ENCODE assay signal across 8 mouse cellular contexts in the genomic region with DNA sequence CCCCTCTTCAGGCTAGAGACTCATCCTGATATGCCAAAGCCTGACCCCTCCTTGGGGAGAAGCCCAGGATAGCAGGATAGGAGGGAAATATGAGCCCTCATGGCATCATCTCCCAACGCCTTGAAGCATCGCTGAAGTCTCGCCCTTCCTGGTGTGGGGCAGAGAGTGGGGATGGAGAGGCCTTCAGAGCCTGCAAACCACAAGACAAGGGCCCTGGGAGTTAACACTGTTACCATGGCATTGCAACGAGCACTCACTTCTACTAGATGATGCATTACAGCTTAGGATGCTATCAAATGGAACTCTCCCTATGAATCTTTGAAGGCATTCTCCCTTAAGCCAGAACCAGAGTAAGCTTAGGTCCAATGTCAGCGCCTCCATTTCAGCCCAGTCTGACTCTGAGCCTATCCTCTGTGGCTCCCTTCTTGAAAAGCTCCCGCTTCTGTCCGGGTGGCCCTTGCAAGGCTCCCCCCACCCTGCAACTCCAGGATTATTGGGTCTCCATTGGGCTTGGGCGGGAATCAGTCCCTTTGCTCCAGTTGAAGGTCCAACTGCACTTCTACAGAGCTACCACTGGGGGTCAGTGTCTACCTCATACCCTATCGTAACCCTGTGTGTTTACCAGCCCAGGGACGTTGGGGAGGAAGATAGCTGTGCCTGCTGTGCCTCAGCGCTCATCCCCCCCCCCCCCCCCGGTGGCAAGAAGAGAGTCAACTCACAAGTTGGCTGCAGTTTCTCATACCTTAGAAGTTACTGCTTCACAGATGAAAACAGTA. TPM values are rescaled to one million over a fixed set of nuclear protein-coding genes. Genes with fewer than 3 reads are reported as not detected.
DNase-seq lines count a peak whose midpoint lies in the region; ATAC-seq and TF ChIP-seq lines count a peak whose summit lies in the region.

No protein-coding gene starts in this region.

- H3K9ac ChIP-seq in kidney, postnatal 0 days (ENCODE audit: low read depth, low read length) = no peak overlapping the region
- H3K9ac ChIP-seq in midbrain, embryonic 14.5 days (replicated peaks; ENCODE audit: low read length) = no peak overlapping the region

- no peak overlapping the region for H3K4me2 ChIP-seq in kidney, postnatal 0 days (ENCODE audit: low read length)
- H3K4me2 ChIP-seq in midbrain, embryonic 14.5 days (ENCODE audit: low read length) = no peak overlapping the region

- peak; percentile 89 for TF ChIP-seq CTCF in kidney, adult 2 months (conservative IDR thresholded peaks at IDR 0.05; ENCODE audit: insufficient read depth, insufficient read length, low read depth, low read length)
- peak; percentile 82 for TF ChIP-seq CTCF in kidney, postnatal 0 days (IDR thresholded peaks at IDR 0.05; ENCODE audit: low read depth)

- no peaks in the 10 kb centered on the region for H3K9me3 ChIP-seq in kidney, postnatal 0 days (replicated peaks; ENCODE audit: low read length)
- no peaks in the 10 kb centered on the region for H3K9me3 ChIP-seq in midbrain, embryonic 14.5 days (ENCODE audit: control insufficient read depth, low read length)

- no peak overlapping the region for H3K27ac ChIP-seq in kidney, adult 2 months (ENCODE audit: insufficient read depth, low read depth, low read length)
- H3K27ac ChIP-seq in kidney, postnatal 0 days = no peak overlapping the region
- no peak overlapping the region for H3K27ac ChIP-seq in midbrain, embryonic 14.5 days (replicated peaks; ENCODE audit: low read depth, low read length)

- WGBS in kidney, adult 2 months = 24% methylated on average over 12 of the region's 12 CpGs
- WGBS in kidney, postnatal 0 days = 20% methylated on average over 12 of the region's 12 CpGs
- WGBS in midbrain, embryonic 14.5 days = 22% methylated on average over 12 of the region's 12 CpGs

- no peak for TF ChIP-seq POLR2A in kidney, adult 2 months (IDR thresholded peaks at IDR 0.05; ENCODE audit: low read depth, low read length)

- DNase-seq in kidney, adult 2 months = peak; percentile 38
- no peak for DNase-seq in kidney, adult 18-20 months
- peak; percentile 21 for DNase-seq in Muller cell, postnatal 12 days (ENCODE audit: inconsistent ontology term)
- peak; percentile 75 for DNase-seq in kidney, postnatal 0 days (ENCODE audit: low spot score)
- DNase-seq in midbrain, embryonic 14.5 days = peak; percentile 72
- DNase-seq in layer of hippocampus, adult 18-20 months (ENCODE audit: low spot score in 2 of 2) = no peak
- no peak for DNase-seq in left cerebral cortex, postnatal 14 days (ENCODE audit: low spot score in 2 of 2)

- peak; percentile 85 for ATAC-seq in erythroid progenitor cell, adult 5-6 weeks (replicated peaks; ENCODE audit: low FRiP score, poor library complexity, severe bottlenecking)
- no peak for ATAC-seq in kidney, postnatal 0 days (replicated peaks; ENCODE audit: low FRiP score, low read depth)
- ATAC-seq in midbrain, embryonic 14.5 days (ENCODE audit: low FRiP score, low TSS enrichment) = no peak

- no peak overlapping the region for H3K4me3 ChIP-seq in kidney, adult 2 months (ENCODE audit: insufficient read depth, low read depth, low read length)
- H3K4me3 ChIP-seq in kidney, postnatal 0 days (replicated peaks; ENCODE audit: low read depth, low read length) = no peak overlapping the region
- H3K4me3 ChIP-seq in midbrain, embryonic 14.5 days (replicated peaks; ENCODE audit: low read depth, low read length) = no peak overlapping the region

- intact Hi-C loops in left cerebral cortex, postnatal 14 days (cut with DNase I) = no loop called here

- no peaks in the 10 kb centered on the region for H3K27me3 ChIP-seq in kidney, adult 2 months (replicated peaks; ENCODE audit: control insufficient read depth, insufficient read depth, low read length)
- H3K27me3 ChIP-seq in kidney, postnatal 0 days (ENCODE audit: insufficient read depth, low read length) = no peaks in the 10 kb centered on the region
- no peaks in the 10 kb centered on the region for H3K27me3 ChIP-seq in midbrain, embryonic 14.5 days (ENCODE audit: control insufficient read depth, insufficient read depth, low read length)

- no peaks in the 10 kb centered on the region for H3K36me3 ChIP-seq in kidney, adult 2 months (ENCODE audit: control insufficient read depth, insufficient read depth, low read length)
- no peaks in the 10 kb centered on the region for H3K36me3 ChIP-seq in kidney, postnatal 0 days (ENCODE audit: insufficient read depth, low read length)
- H3K36me3 ChIP-seq in midbrain, embryonic 14.5 days (ENCODE audit: control insufficient read depth, insufficient read depth, low read length) = no peaks in the 10 kb centered on the region

- no peaks in the 10 kb centered on the region for H3K4me1 ChIP-seq in kidney, adult 2 months (ENCODE audit: control insufficient read depth, insufficient read depth, low read length)
- H3K4me1 ChIP-seq in kidney, postnatal 0 days (replicated peaks; ENCODE audit: insufficient read depth, low read length) = no peaks in the 10 kb centered on the region
- no peaks in the 10 kb centered on the region for H3K4me1 ChIP-seq in midbrain, embryonic 14.5 days (ENCODE audit: control insufficient read depth, insufficient read depth, low read length)

RNA-seq across cellular contexts. Expression of a gene that starts 11.1 kb away (rescaled TPM):
- 9.2 and 9.4 TPM in 2 replicates for polyA plus RNA-seq in kidney, adult 2 months (2012; rRNA removed)
- total RNA-seq in erythroid progenitor cell, adult 5-6 weeks (2015; ENCODE audit: low replicate concordance) = not detected in 2 replicates
- 0.26 TPM in 1 of 2 replicates, not detected in the other for total RNA-seq in erythroid progenitor cell, adult 5-6 weeks (2017; ENCODE audit: low replicate concordance)
- 1.5 and 1.6 TPM in 2 replicates for polyA plus RNA-seq in kidney, postnatal 0 days (2015; fragmentation: Nextera tagmentation; extraction: Ambion mirVana)
- 3.9 and 5.0 TPM in 2 replicates for polyA plus RNA-seq in midbrain, embryonic 14.5 days (2014; fragmentation: Nextera tagmentation; extraction: Ambion mirVana)
- total RNA-seq in layer of hippocampus, adult 18-20 months (2021) = 100 to 1,000 TPM; 208 to 213 TPM
- total RNA-seq in left cerebral cortex, postnatal 14 days (2021) = 100 to 1,000 TPM; 129 to 143 TPM

RNA-seq across cellular contexts. Expression of a gene that starts 21.1 kb away (rescaled TPM):
- 22.6 and 27.3 TPM in 2 replicates for polyA plus RNA-seq in kidney, adult 2 months (2012; rRNA removed)
- total RNA-seq in erythroid progenitor cell, adult 5-6 weeks (2015; ENCODE audit: low replicate concordance) = 106 and 118 TPM in 2 replicates
- total RNA-seq in erythroid progenitor cell, adult 5-6 weeks (2017; ENCODE audit: low replicate concordance) = 181 and 220 TPM in 2 replicates
- 32.8 and 33.0 TPM in 2 replicates for polyA plus RNA-seq in kidney, postnatal 0 days (2015; fragmentation: Nextera tagmentation; extraction: Ambion mirVana)
- 95.8 and 118 TPM in 2 replicates for polyA plus RNA-seq in midbrain, embryonic 14.5 days (2014; fragmentation: Nextera tagmentation; extraction: Ambion mirVana)
- total RNA-seq in layer of hippocampus, adult 18-20 months (2021) = 100 to 1,000 TPM; 153 to 160 TPM
- 100 to 1,000 TPM; 132 to 136 TPM for total RNA-seq in left cerebral cortex, postnatal 14 days (2021)

RNA-seq across cellular contexts. Expression of a gene that starts 55.4 kb away (rescaled TPM):
- 36.9 and 42.3 TPM in 2 replicates for polyA plus RNA-seq in kidney, adult 2 months (2012; rRNA removed)
- total RNA-seq in erythroid progenitor cell, adult 5-6 weeks (2015; ENCODE audit: low replicate concordance) = 5.4 and 6.8 TPM in 2 replicates
- total RNA-seq in erythroid progenitor cell, adult 5-6 weeks (2017; ENCODE audit: low replicate concordance) = 1.1 and 16.3 TPM in 2 replicates
- polyA plus RNA-seq in kidney, postnatal 0 days (2015; fragmentation: Nextera tagmentation; extraction: Ambion mirVana) = 16.7 and 18.0 TPM in 2 replicates
- 7.6 and 26.4 TPM in 2 replicates for polyA plus RNA-seq in midbrain, embryonic 14.5 days (2014; fragmentation: Nextera tagmentation; extraction: Ambion mirVana)
- total RNA-seq in layer of hippocampus, adult 18-20 months (2021) = 10 to 100 TPM in 1 of 2 experiments, 1 to 10 TPM in 1; 9.6 to 11.3 TPM
- 1 to 10 TPM; 6.8 to 7.6 TPM for total RNA-seq in left cerebral cortex, postnatal 14 days (2021)

Comparison
In these comparisons a context has a peak if more than half of its experiments do, and no peak if none do; other contexts are left out.
1. DNase-seq: peak in kidney, adult 2 months (single experiment), Muller cell, postnatal 12 days (single experiment), kidney, postnatal 0 days (single experiment) and midbrain, embryonic 14.5 days (single experiment); none in kidney, adult 18-20 months (single experiment), layer of hippocampus, adult 18-20 months (0 of 2) and left cerebral cortex, postnatal 14 days (0 of 2).
2. RNA of a gene that starts 11.1 kb away (total RNA-seq): 208 to 213 TPM in layer of hippocampus, adult 18-20 months and 129 to 143 TPM in left cerebral cortex, postnatal 14 days; 0.26 TPM in erythroid progenitor cell, adult 5-6 weeks; every median in the first group is over 10 times any median in the second.